Mouse (Mus musculus): ENCODE measurements around the gene Nat8.
"Not testable (repeated sequence)": the region's sequence is repeated elsewhere in the genome, so short reads cannot be mapped to it uniquely, and the experiment has no call there.

DNA sequence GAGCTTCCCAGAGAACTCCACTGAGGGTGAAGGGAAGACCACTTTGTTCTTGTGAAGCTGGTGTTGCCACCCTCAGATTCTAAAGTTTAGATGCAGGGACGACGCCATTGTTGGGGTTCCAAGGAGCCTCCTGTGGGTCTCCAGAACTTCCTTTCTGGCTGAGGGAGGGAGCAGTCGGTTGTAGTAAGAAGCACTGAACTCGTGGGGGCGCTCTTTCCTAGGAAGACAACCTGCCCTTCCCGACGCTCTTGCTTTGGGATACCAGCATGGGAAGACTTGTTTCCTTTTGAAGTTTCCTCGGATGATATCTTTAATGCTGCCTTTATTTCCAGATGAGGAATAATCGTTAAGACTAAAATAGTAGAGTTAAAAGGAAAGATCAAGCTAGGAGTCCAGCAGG lies 4.9 kb upstream of the Nat8 start:
- TF ChIP-seq CTCF (IDR thresholded peaks at IDR 0.05; ENCODE audit: extremely low read depth, insufficient read length, insufficient replicate concordance, low read depth, low read length); POLR2A (IDR thresholded peaks at IDR 0.05; ENCODE audit: low read depth, low read length): not testable (repeated sequence)

Data from small intestine, adult 2 months (tissue).